22 mouse cellular contexts compared by ENCODE assay signal in genomic region chr5:121484801-121485200, GRCm38 (mm10). TPM values are rescaled to one million over a fixed set of nuclear protein-coding genes. Genes with fewer than 3 reads are reported as not detected.
"Had no signal": no experiment of that assay in that cellular context is flagged by ENCODE, and none has a peak within 500 bp of the region (broad histone marks: within the 10 kb centered on the region; RNA-seq: fewer than 3 reads in every experiment).

No protein-coding gene starts in this region.

- ATAC-seq: lung, postnatal 0 days; midbrain, embryonic 13.5 days; midbrain, embryonic 15.5 days had no signal

- H3K4me1 ChIP-seq: liver, embryonic 13.5 days; liver, embryonic 15.5 days; lung, embryonic 15.5 days; midbrain, embryonic 13.5 days; midbrain, embryonic 15.5 days; neural tube, embryonic 12.5 days; stomach, embryonic 15.5 days had no signal

- H3K4me3 ChIP-seq: liver, embryonic 13.5 days; liver, embryonic 15.5 days; lung, embryonic 15.5 days; megakaryocyte, embryonic 14.5 days; midbrain, embryonic 13.5 days; midbrain, embryonic 15.5 days; neural tube, embryonic 12.5 days; stomach, embryonic 15.5 days had no signal

- H3K27me3 ChIP-seq: liver, embryonic 15.5 days; lung, embryonic 15.5 days; midbrain, embryonic 13.5 days; midbrain, embryonic 15.5 days; neural tube, embryonic 12.5 days; stomach, embryonic 15.5 days had no signal

- H3K36me3 ChIP-seq: liver, embryonic 13.5 days; liver, embryonic 15.5 days; lung, embryonic 15.5 days; midbrain, embryonic 13.5 days; midbrain, embryonic 15.5 days; neural tube, embryonic 12.5 days; stomach, embryonic 15.5 days had no signal

- H3K9me3 ChIP-seq: liver, embryonic 13.5 days; liver, embryonic 15.5 days; lung, embryonic 15.5 days; megakaryocyte, embryonic 14.5 days; midbrain, embryonic 13.5 days; midbrain, embryonic 15.5 days; neural tube, embryonic 12.5 days; stomach, embryonic 15.5 days had no signal

- H3K4me2 ChIP-seq: liver, embryonic 13.5 days; liver, embryonic 15.5 days; lung, embryonic 15.5 days; midbrain, embryonic 11.5 days; midbrain, embryonic 13.5 days; midbrain, embryonic 15.5 days; neural tube, embryonic 12.5 days; stomach, embryonic 15.5 days had no signal

- DNase-seq: liver, embryonic 13.5 days; lung, adult 2 months; lung, postnatal 14 days; lung, postnatal 36 days; right cerebral cortex, postnatal 14 days; thymus, adult 18-20 months; thymus, postnatal 14 days; thymus, postnatal 36 days had no signal

- H3K27ac ChIP-seq: liver, embryonic 13.5 days; liver, embryonic 15.5 days; lung, embryonic 15.5 days; macrophage; midbrain, embryonic 13.5 days; midbrain, embryonic 15.5 days; neural tube, embryonic 12.5 days; stomach, embryonic 15.5 days had no signal

- H3K9ac ChIP-seq: liver, embryonic 13.5 days; liver, embryonic 15.5 days; lung, embryonic 15.5 days; midbrain, embryonic 13.5 days; midbrain, embryonic 15.5 days; neural tube, embryonic 12.5 days; stomach, embryonic 15.5 days had no signal

RNA-seq across cellular contexts. Expression of gene Adam1b, which starts 18.4 kb away (rescaled TPM):
- total RNA-seq: midbrain, postnatal 0 days; neutrophil, adult 5-6 weeks had no signal
- polyA plus RNA-seq: liver, embryonic 13.5 days; liver, embryonic 15.5 days; lung, adult 2 months; lung, embryonic 15.5 days; macrophage; midbrain, embryonic 11.5 days; midbrain, embryonic 13.5 days; midbrain, postnatal 0 days; neural tube, embryonic 12.5 days; neural tube, embryonic 14.5 days had no signal

RNA-seq across cellular contexts. Expression of gene Tmem116, which starts 33.1 kb away (rescaled TPM):
- total RNA-seq: monocyte, adult 5-6 weeks had no signal
